ENCODE assay signal across 16 mouse cellular contexts in genomic region chr7:101267457-101268259, GRCm38 (mm10). TPM values are rescaled to one million over a fixed set of nuclear protein-coding genes. Genes with fewer than 3 reads are reported as not detected.
DNase-seq lines count a peak whose midpoint lies in the region; ATAC-seq lines count a peak whose summit lies in the region.
"Had no signal": no experiment of that assay in that cellular context is flagged by ENCODE, and none has a peak within 500 bp of the region (broad histone marks: within the 10 kb centered on the region; RNA-seq: fewer than 3 reads in every experiment).

No protein-coding gene starts in this region.

- peak; percentile 44 for DNase-seq in heart, adult 8-10 months (ENCODE audit: low spot score)
- DNase-seq in heart, postnatal 4 days: no peak
- DNase-seq in lung, postnatal 10 days: no peak
- peak; percentile 18 for DNase-seq in lung, postnatal 36 days
- DNase-seq in cerebellum, postnatal 4 days (ENCODE audit: low spot score in 2 of 2): no peak
- DNase-seq: cerebellum, postnatal 25 days; kidney, adult 9 months; midbrain, embryonic 14.5 days; right cerebral cortex, postnatal 14 days; thymus, adult 2 months had no signal

- H3K4me3 ChIP-seq in lung, embryonic 15.5 days: no peak overlapping the region
- no peak overlapping the region for H3K4me3 ChIP-seq in heart, embryonic 11.5 days (ENCODE audit: low read depth, low read length)
- H3K4me3 ChIP-seq in hindbrain, embryonic 16.5 days (ENCODE audit: low read length): no peak overlapping the region
- H3K4me3 ChIP-seq: forebrain, embryonic 10.5 days; limb, embryonic 12.5 days; neural tube, embryonic 15.5 days had no signal

- no peak for ATAC-seq in lung, embryonic 15.5 days (ENCODE audit: borderline replicate concordance, extremely low read depth, low FRiP score, low TSS enrichment)
- ATAC-seq in heart, embryonic 11.5 days (replicated peaks; ENCODE audit: insufficient number of reproducible peaks, low FRiP score, low TSS enrichment): no peak
- ATAC-seq in hindbrain, embryonic 16.5 days: no peak

- H3K9ac ChIP-seq in lung, embryonic 15.5 days: no peak overlapping the region
- no peak overlapping the region for H3K9ac ChIP-seq in heart, embryonic 11.5 days (ENCODE audit: low read depth, low read length)
- H3K9ac ChIP-seq in hindbrain, embryonic 16.5 days (ENCODE audit: low read depth, low read length): no peak overlapping the region
- H3K9ac ChIP-seq: limb, embryonic 12.5 days; neural tube, embryonic 15.5 days had no signal

- H3K4me2 ChIP-seq in lung, embryonic 15.5 days: no peak overlapping the region
- no peak overlapping the region for H3K4me2 ChIP-seq in heart, embryonic 11.5 days
- H3K4me2 ChIP-seq in hindbrain, embryonic 16.5 days (ENCODE audit: low read length): no peak overlapping the region
- H3K4me2 ChIP-seq: limb, embryonic 12.5 days; neural tube, embryonic 15.5 days had no signal

- 38% methylated on average over 3 of the region's 3 CpGs for WGBS in lung, embryonic 15.5 days
- WGBS in heart, embryonic 11.5 days (ENCODE audit: insufficient replicate concordance): 44% methylated on average over 3 of the region's 3 CpGs
- 74% methylated on average over 3 of the region's 3 CpGs for WGBS in hindbrain, embryonic 16.5 days

- no peaks in the 10 kb centered on the region for H3K9me3 ChIP-seq in lung, embryonic 15.5 days
- H3K9me3 ChIP-seq in heart, embryonic 11.5 days (replicated peaks; ENCODE audit: control insufficient read depth, low read length): no peaks in the 10 kb centered on the region
- no peaks in the 10 kb centered on the region for H3K9me3 ChIP-seq in hindbrain, embryonic 16.5 days (ENCODE audit: control insufficient read depth, low read length)
- H3K9me3 ChIP-seq: forebrain, embryonic 10.5 days; limb, embryonic 12.5 days; neural tube, embryonic 15.5 days had no signal

- H3K4me1 ChIP-seq in lung, embryonic 15.5 days: peaks cover 14% of the 10 kb centered on the region
- H3K4me1 ChIP-seq in heart, embryonic 11.5 days (ENCODE audit: control insufficient read depth, insufficient read depth, low read length): no peaks in the 10 kb centered on the region
- no peaks in the 10 kb centered on the region for H3K4me1 ChIP-seq in hindbrain, embryonic 16.5 days (ENCODE audit: control insufficient read depth, insufficient read depth, low read depth, low read length)
- H3K4me1 ChIP-seq: forebrain, embryonic 10.5 days; limb, embryonic 12.5 days; neural tube, embryonic 15.5 days had no signal

- no peaks in the 10 kb centered on the region for H3K27me3 ChIP-seq in lung, embryonic 15.5 days
- H3K27me3 ChIP-seq in heart, embryonic 11.5 days (ENCODE audit: control insufficient read depth, insufficient read depth, low read length): no peaks in the 10 kb centered on the region
- H3K27me3 ChIP-seq in hindbrain, embryonic 16.5 days (replicated peaks; ENCODE audit: control insufficient read depth, insufficient read depth, low read length): no peaks in the 10 kb centered on the region
- H3K27me3 ChIP-seq: limb, embryonic 12.5 days; neural tube, embryonic 15.5 days had no signal

- peaks cover 4% of the 10 kb centered on the region; the same call in 1 of the 2 replicates for H3K36me3 ChIP-seq in lung, embryonic 15.5 days
- peaks cover 3% of the 10 kb centered on the region; the same call in 1 of the 2 replicates for H3K36me3 ChIP-seq in heart, embryonic 11.5 days (ENCODE audit: control insufficient read depth, insufficient read depth, low read length)
- H3K36me3 ChIP-seq in hindbrain, embryonic 16.5 days (ENCODE audit: control insufficient read depth, insufficient read depth, low read length): peaks cover 3% of the 10 kb centered on the region; the same call in 1 of the 2 replicates

- peak overlapping the region; percentile 71 for H3K27ac ChIP-seq in lung, embryonic 15.5 days
- peak overlapping the region; percentile 38 for H3K27ac ChIP-seq in heart, embryonic 11.5 days (ENCODE audit: low read depth, low read length)
- H3K27ac ChIP-seq in hindbrain, embryonic 16.5 days (ENCODE audit: low read depth, low read length): no peak overlapping the region
- H3K27ac ChIP-seq: forebrain, embryonic 10.5 days; limb, embryonic 12.5 days; neural tube, embryonic 15.5 days had no signal

RNA-seq across cellular contexts. Expression of gene Atg16l2, which starts 34.4 kb away (rescaled TPM):
- total RNA-seq in heart, adult 8-10 months (2022): 10 to 100 TPM in 2 of 4 experiments, 1 to 10 TPM in 2; 5.7 to 12.3 (median 9.3) TPM
- 10 to 100 TPM; 13.0 to 16.0 TPM for total RNA-seq in heart, postnatal 4 days (2021)
- 16.2 and 18.3 TPM in 2 replicates for polyA plus RNA-seq in lung, embryonic 15.5 days (2015; fragmentation: Nextera tagmentation; extraction: Ambion mirVana)
- polyA plus RNA-seq in heart, embryonic 11.5 days (2014; fragmentation: Nextera tagmentation; extraction: Ambion mirVana): 13.7 and 18.9 TPM in 2 replicates
- 33.5 and 34.0 TPM in 2 replicates for polyA plus RNA-seq in hindbrain, embryonic 16.5 days (2015; fragmentation: Nextera tagmentation; extraction: Ambion mirVana)

RNA-seq across cellular contexts. Expression of gene Stard10, which starts 49.2 kb away (rescaled TPM):
- 10 to 100 TPM; 57.4 to 86.0 (median 69.5) TPM for total RNA-seq in heart, adult 8-10 months (2022)
- total RNA-seq in heart, postnatal 4 days (2021): 10 to 100 TPM; 45.6 to 53.6 TPM
- polyA plus RNA-seq in lung, embryonic 15.5 days (2015; fragmentation: Nextera tagmentation; extraction: Ambion mirVana): 41.2 and 45.9 TPM in 2 replicates
- polyA plus RNA-seq in heart, embryonic 11.5 days (2014; fragmentation: Nextera tagmentation; extraction: Ambion mirVana): 44.4 and 48.9 TPM in 2 replicates
- polyA plus RNA-seq in hindbrain, embryonic 16.5 days (2015; fragmentation: Nextera tagmentation; extraction: Ambion mirVana): 11.9 and 13.8 TPM in 2 replicates

Comparison
In these comparisons a context has a peak if more than half of its experiments do, and no peak if none do; other contexts are left out.
1. DNase-seq: peak in heart, adult 8-10 months (single experiment) and lung, postnatal 36 days (single experiment); none in heart, postnatal 4 days (single experiment), lung, postnatal 10 days (single experiment) and cerebellum, postnatal 4 days (0 of 2).